In the genomic region with DNA sequence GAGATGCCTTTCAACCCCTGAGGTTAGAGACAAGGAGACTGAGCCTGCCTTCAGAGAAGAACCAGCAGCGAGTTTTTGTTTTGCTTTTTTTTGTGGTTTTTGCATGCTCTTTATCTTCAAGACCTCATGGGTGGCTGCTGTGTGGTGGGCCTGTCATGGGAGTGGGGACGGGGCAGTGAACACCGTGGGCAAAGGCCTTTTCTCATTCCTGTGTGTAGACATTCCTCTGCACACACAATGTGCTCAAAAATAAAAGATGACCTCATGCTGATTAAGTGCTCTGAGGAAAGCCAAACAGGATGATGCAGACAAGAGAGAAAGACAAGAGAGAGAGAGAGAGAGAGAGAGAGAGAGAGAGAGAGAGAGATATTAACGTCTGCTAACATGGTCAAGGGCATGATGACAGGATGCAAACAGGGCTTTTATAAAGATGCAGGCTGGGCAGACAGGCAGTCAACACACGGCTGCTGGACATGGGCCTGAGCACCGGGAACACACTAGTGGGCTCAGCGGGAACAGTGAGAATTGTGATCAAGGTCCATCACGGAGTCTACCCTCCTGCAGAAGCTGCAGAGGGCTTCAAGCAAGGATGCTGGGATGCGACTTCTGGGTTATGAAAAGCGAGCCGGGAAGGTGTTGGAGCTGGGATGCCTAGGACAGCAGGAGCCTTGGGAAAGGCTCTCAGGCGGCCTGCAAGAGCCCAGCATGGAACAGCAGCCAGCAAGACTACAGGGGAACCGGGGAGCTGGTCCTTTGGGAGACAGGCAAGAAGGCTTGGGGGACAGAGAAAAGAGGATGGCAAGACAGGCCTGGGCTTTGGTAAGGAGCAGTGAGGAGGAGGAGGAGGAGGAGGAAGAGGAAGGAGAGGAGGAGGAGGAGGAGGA, we compare ENCODE assay signal across 10 mouse cellular contexts. TPM values are rescaled to one million over a fixed set of nuclear protein-coding genes. Genes with fewer than 3 reads are reported as not detected.
DNase-seq lines count a peak whose midpoint lies in the region; ATAC-seq lines count a peak whose summit lies in the region.
"Had no signal": no experiment of that assay in that cellular context is flagged by ENCODE, and none has a peak within 500 bp of the region (broad histone marks: within the 10 kb centered on the region; RNA-seq: fewer than 3 reads in every experiment).

No protein-coding gene starts in this region.

- H3K9me3 ChIP-seq in hindbrain, embryonic 10.5 days = no peaks in the 10 kb centered on the region
- no peaks in the 10 kb centered on the region for H3K9me3 ChIP-seq in hindbrain, embryonic 16.5 days (ENCODE audit: control insufficient read depth, low read length)
- H3K9me3 ChIP-seq in lung, embryonic 15.5 days = no peaks in the 10 kb centered on the region

- no peak overlapping the region for H3K4me2 ChIP-seq in hindbrain, embryonic 16.5 days (ENCODE audit: low read length)
- no peak overlapping the region for H3K4me2 ChIP-seq in lung, embryonic 15.5 days

- 0 out of 2 replicates have a peak, but pooled peaks cover 2% of the 10 kb centered on the region for H3K27me3 ChIP-seq in hindbrain, embryonic 10.5 days (ENCODE audit: insufficient read depth, poor library complexity, severe bottlenecking)
- no peaks in the 10 kb centered on the region for H3K27me3 ChIP-seq in hindbrain, embryonic 16.5 days (replicated peaks; ENCODE audit: control insufficient read depth, insufficient read depth, low read length)
- H3K27me3 ChIP-seq in lung, embryonic 15.5 days = no peaks in the 10 kb centered on the region

- peak overlapping the region; percentile 53 for H3K27ac ChIP-seq in hindbrain, embryonic 10.5 days
- H3K27ac ChIP-seq in hindbrain, embryonic 16.5 days (ENCODE audit: low read depth, low read length) = no peak overlapping the region
- H3K27ac ChIP-seq in brown adipose tissue, adult 24 weeks (replicated peaks; ENCODE audit: low read depth, low read length) = peak overlapping the region; percentile 10
- H3K27ac ChIP-seq in lung, embryonic 15.5 days = peak overlapping the region; percentile 51; the same call in 1 of the 2 replicates

- intact Hi-C loops in gastrocnemius, postnatal 14 days (cut with DNase I; ENCODE audit: low total_unique reads) = no loop called here

- no peak for DNase-seq in hindbrain, embryonic 10.5 days (ENCODE audit: low spot score)
- peak; percentile 74 for DNase-seq in 3134 (ENCODE audit: extremely low read depth, insufficient read length, low spot score)
- DNase-seq in adrenal gland, postnatal 4 days (ENCODE audit: low spot score in 2 of 2) = no peak
- DNase-seq in gastrocnemius, postnatal 14 days = no peak
- no peak for DNase-seq in kidney, adult 9 months
- DNase-seq: cerebellum, adult 9-10 months; midbrain, embryonic 14.5 days had no signal

- H3K9ac ChIP-seq in hindbrain, embryonic 16.5 days (ENCODE audit: low read depth, low read length) = no peak overlapping the region
- H3K9ac ChIP-seq in lung, embryonic 15.5 days = no peak overlapping the region

- no peak for ATAC-seq in hindbrain, embryonic 16.5 days
- no peak for ATAC-seq in lung, embryonic 15.5 days (ENCODE audit: borderline replicate concordance, extremely low read depth, low FRiP score, low TSS enrichment)

- H3K36me3 ChIP-seq in hindbrain, embryonic 10.5 days = 0 out of 2 replicates have a peak, but pooled peaks cover 5% of the 10 kb centered on the region
- no peaks in the 10 kb centered on the region for H3K36me3 ChIP-seq in hindbrain, embryonic 16.5 days (ENCODE audit: control insufficient read depth, insufficient read depth, low read length)
- no peaks in the 10 kb centered on the region for H3K36me3 ChIP-seq in lung, embryonic 15.5 days

- WGBS in hindbrain, embryonic 10.5 days = 58% methylated on average over 13 of the region's 13 CpGs
- WGBS in hindbrain, embryonic 16.5 days = 38% methylated on average over 13 of the region's 13 CpGs
- 54% methylated on average over 13 of the region's 13 CpGs for WGBS in lung, embryonic 15.5 days

- peaks cover 69% of the 10 kb centered on the region for H3K4me1 ChIP-seq in hindbrain, embryonic 10.5 days (replicated peaks)
- peaks cover under 1% of the 10 kb centered on the region for H3K4me1 ChIP-seq in hindbrain, embryonic 16.5 days (ENCODE audit: control insufficient read depth, insufficient read depth, low read depth, low read length)
- H3K4me1 ChIP-seq in brown adipose tissue, adult 24 weeks (ENCODE audit: control insufficient read depth, insufficient read depth, insufficient read length, low read length) = peaks cover 15% of the 10 kb centered on the region
- H3K4me1 ChIP-seq in lung, embryonic 15.5 days = peaks cover 23% of the 10 kb centered on the region

- no peak overlapping the region for H3K4me3 ChIP-seq in hindbrain, embryonic 10.5 days
- H3K4me3 ChIP-seq in hindbrain, embryonic 16.5 days (ENCODE audit: low read length) = no peak overlapping the region
- H3K4me3 ChIP-seq in brown adipose tissue, adult 24 weeks (ENCODE audit: insufficient read depth, low read depth, low read length) = no peak overlapping the region
- H3K4me3 ChIP-seq in lung, embryonic 15.5 days = no peak overlapping the region

RNA-seq across cellular contexts. Expression of gene Mxra7, which starts 6.5 kb away (rescaled TPM):
- 30.6 and 71.7 TPM in 2 replicates for polyA plus RNA-seq in hindbrain, embryonic 10.5 days (2016; fragmentation: Nextera tagmentation; extraction: Ambion mirVana)
- polyA plus RNA-seq in hindbrain, embryonic 16.5 days (2015; fragmentation: Nextera tagmentation; extraction: Ambion mirVana) = 33.7 and 37.7 TPM in 2 replicates
- polyA plus RNA-seq in brown adipose tissue, adult 24 weeks (2012; ENCODE audit: insufficient read depth, insufficient read length, missing spikeins) = 6.6 and 6.9 TPM in 2 replicates
- polyA plus RNA-seq in lung, embryonic 15.5 days (2015; fragmentation: Nextera tagmentation; extraction: Ambion mirVana) = 18.8 and 19.0 TPM in 2 replicates
- 10 to 100 TPM; 53.5 to 64.9 TPM for total RNA-seq in adrenal gland, postnatal 4 days (2021)
- total RNA-seq in gastrocnemius, postnatal 14 days (2021) = 10 to 100 TPM; 23.1 to 29.6 TPM

RNA-seq across cellular contexts. Expression of gene Mettl23, which starts 21.8 kb away (rescaled TPM):
- polyA plus RNA-seq in hindbrain, embryonic 10.5 days (2016; fragmentation: Nextera tagmentation; extraction: Ambion mirVana) = 61.4 and 62.3 TPM in 2 replicates
- polyA plus RNA-seq in hindbrain, embryonic 16.5 days (2015; fragmentation: Nextera tagmentation; extraction: Ambion mirVana) = 62.6 and 62.8 TPM in 2 replicates
- 70.4 and 80.7 TPM in 2 replicates for polyA plus RNA-seq in brown adipose tissue, adult 24 weeks (2012; ENCODE audit: insufficient read depth, insufficient read length, missing spikeins)
- 61.3 and 61.9 TPM in 2 replicates for polyA plus RNA-seq in lung, embryonic 15.5 days (2015; fragmentation: Nextera tagmentation; extraction: Ambion mirVana)
- total RNA-seq in adrenal gland, postnatal 4 days (2021) = 10 to 100 TPM; 34.1 to 34.2 TPM
- total RNA-seq in gastrocnemius, postnatal 14 days (2021) = 10 to 100 TPM; 24.1 to 24.7 TPM

RNA-seq across cellular contexts. Expression of gene Jmjd6, which starts 21.9 kb away (rescaled TPM):
- 93.4 and 96.9 TPM in 2 replicates for polyA plus RNA-seq in hindbrain, embryonic 10.5 days (2016; fragmentation: Nextera tagmentation; extraction: Ambion mirVana)
- 67.2 and 70.2 TPM in 2 replicates for polyA plus RNA-seq in hindbrain, embryonic 16.5 days (2015; fragmentation: Nextera tagmentation; extraction: Ambion mirVana)
- polyA plus RNA-seq in brown adipose tissue, adult 24 weeks (2012; ENCODE audit: insufficient read depth, insufficient read length, missing spikeins) = 20.9 and 33.7 TPM in 2 replicates
- 64.2 and 65.7 TPM in 2 replicates for polyA plus RNA-seq in lung, embryonic 15.5 days (2015; fragmentation: Nextera tagmentation; extraction: Ambion mirVana)
- 10 to 100 TPM; 38.6 to 39.2 TPM for total RNA-seq in adrenal gland, postnatal 4 days (2021)
- total RNA-seq in gastrocnemius, postnatal 14 days (2021) = 10 to 100 TPM; 19.5 to 21.4 TPM

RNA-seq across cellular contexts. Expression of gene Mfsd11, which starts 30.9 kb away (rescaled TPM):
- polyA plus RNA-seq in hindbrain, embryonic 10.5 days (2016; fragmentation: Nextera tagmentation; extraction: Ambion mirVana) = 25.6 and 27.5 TPM in 2 replicates
- 52.1 and 52.7 TPM in 2 replicates for polyA plus RNA-seq in hindbrain, embryonic 16.5 days (2015; fragmentation: Nextera tagmentation; extraction: Ambion mirVana)
- polyA plus RNA-seq in brown adipose tissue, adult 24 weeks (2012; ENCODE audit: insufficient read depth, insufficient read length, missing spikeins) = 21.0 and 27.5 TPM in 2 replicates
- polyA plus RNA-seq in lung, embryonic 15.5 days (2015; fragmentation: Nextera tagmentation; extraction: Ambion mirVana) = 30.3 and 30.5 TPM in 2 replicates
- 10 to 100 TPM; 40.9 to 43.9 TPM for total RNA-seq in adrenal gland, postnatal 4 days (2021)
- 10 to 100 TPM; 22.3 to 27.2 TPM for total RNA-seq in gastrocnemius, postnatal 14 days (2021)

RNA-seq across cellular contexts. Expression of gene Srsf2, which starts 31.6 kb away (rescaled TPM):
- polyA plus RNA-seq in hindbrain, embryonic 10.5 days (2016; fragmentation: Nextera tagmentation; extraction: Ambion mirVana) = 818 and 839 TPM in 2 replicates
- polyA plus RNA-seq in hindbrain, embryonic 16.5 days (2015; fragmentation: Nextera tagmentation; extraction: Ambion mirVana) = 469 and 518 TPM in 2 replicates
- polyA plus RNA-seq in brown adipose tissue, adult 24 weeks (2012; ENCODE audit: insufficient read depth, insufficient read length, missing spikeins) = 98.3 and 130 TPM in 2 replicates
- polyA plus RNA-seq in lung, embryonic 15.5 days (2015; fragmentation: Nextera tagmentation; extraction: Ambion mirVana) = 857 and 876 TPM in 2 replicates
- 100 to 1,000 TPM; 336 to 337 TPM for total RNA-seq in adrenal gland, postnatal 4 days (2021)
- total RNA-seq in gastrocnemius, postnatal 14 days (2021) = 10 to 100 TPM; 73.0 to 80.9 TPM
